Mouse (Mus musculus) Patski (cell line): ENCODE measurements at regions not wholly inside any gene's neighbourhood (a gene's known extent, or its start where the extent isn't known, plus 50 kb on each side); places are given as distances from the start of the nearest gene placed in this dataset.
"Not testable (repeated sequence)": the region's sequence is repeated elsewhere in the genome, so short reads cannot be mapped to it uniquely, and the experiment has no call there.

Source experiments
- ATAC-seq: fragments of 100-300 bp; one replicate; pipeline ENCODE4 v1.8.0; 2021
- CTCF ChIA-PET: fragments of 350-600 bp; sonication (Branson Sonifier 250); formaldehyde crosslinking; loops from one replicate; lab custom pipeline; 2022; ENCODE audit warnings: inconsistent platforms; lab: Charles Lee
- POLR2A ChIA-PET: fragments of 350-600 bp; sonication (Branson Sonifier 250); formaldehyde crosslinking; loops from one replicate; lab custom pipeline; 2022; ENCODE audit warnings: antibody characterized with exemption, inconsistent platforms; lab: Charles Lee
- DNase-seq: peaks from one replicate; pipeline ENCODE4 v3.0.0-alpha.2; 2011; ENCODE audit warnings: low read depth, low spot score
- H3K27me3 ChIP-seq: fragments of 371-371 bp; one replicate; pipeline ENCODE4 v1.5.1; 2021
- CTCF ChIP-seq: fragments of 100-300 bp; IDR thresholded peaks from one replicate; pipeline ENCODE4 v1.5.1; 2021
- in situ Hi-C: fragments of 300-500 bp; cut with MboI; formaldehyde crosslinking; loops from 3 replicates; pipeline ENCODE4 v1.11.1; 2018; ENCODE audit warnings: low pct_unique_long_range_greater_than_20kb, mixed read lengths

- in situ Hi-C loops = no loop called here
- ChIA-PET POLR2A (no interaction called here), CTCF (no interaction called here)
- DNase-seq = no peak
- no peak for ATAC-seq
- peak; percentile 8 for TF ChIP-seq CTCF
- peaks cover 18% of the 10 kb centered on the region for H3K27me3 ChIP-seq
Observed at GRCm38 (mm10) chrX:15322207-15322839, 1111.4 kb downstream of the H2al1n start.

GRCm38 (mm10) chrX:15322958-15323357 is 1112.0 kb downstream of the H2al1n start:
- in situ Hi-C loops = no loop called here
- CTCF ChIA-PET = no interaction called here
- DNase-seq (no peak), ATAC-seq (no peak)
- TF ChIP-seq CTCF = no peak
- peaks cover 18% of the 10 kb centered on the region for H3K27me3 ChIP-seq
- POLR2A ChIA-PET = no interaction called here

GRCm38 (mm10) chrX:15365135-15365534 is 1154.2 kb downstream of the H2al1n start:
- POLR2A ChIA-PET, DNase-seq, H3K27me3 ChIP-seq, CTCF ChIA-PET, in situ Hi-C loops: not testable (repeated sequence)
- peak; percentile 51 for ATAC-seq
